Mouse (Mus musculus) erythroblast, adult 5-6 weeks (primary cell): ENCODE results near the gene Senp7. TPM values are rescaled to one million over a fixed set of nuclear protein-coding genes. Genes with fewer than 3 reads are reported as not detected.

ENCODE experiments used
- total RNA-seq, 2 experiments: library from RNA; stranded (forward) in 1 of 2; stranded (reverse) in 1 of 2; fragments of 150-400 nt in 1 of 2; fragments of 200-764, 138-1000 nt in 1 of 2; gene quantifications; 2 replicates each; pipeline versions ENCODE4 v1.2.3 to v1.2.4; 2015 to 2017; ENCODE audit warnings: low replicate concordance in 2 of 2

Gene Senp7
- total RNA-seq, 2 experiments from 2014 or later = 92.9 to 141 TPM

Other genes with a start within 250 kb of the Senp7 start
- gene Nfkbiz, start 209.4 kb upstream of the Senp7 start, total RNA-seq (2015; ENCODE audit: low replicate concordance) = 6.0 and 8.4 TPM in 2 replicates
- gene Nfkbiz, start 209.4 kb upstream of the Senp7 start, total RNA-seq (2017; ENCODE audit: low replicate concordance) = 2.6 and 5.3 TPM in 2 replicates
- gene Nxpe3, start 153.1 kb upstream of the Senp7 start, total RNA-seq (2015; ENCODE audit: low replicate concordance) = 1.0 and 1.3 TPM in 2 replicates
- 0.77 and 0.84 TPM in 2 replicates for gene Nxpe3, start 153.1 kb upstream of the Senp7 start, total RNA-seq (2017; ENCODE audit: low replicate concordance)
- gene Cep97, start 113.5 kb upstream of the Senp7 start, total RNA-seq (2015; ENCODE audit: low replicate concordance) = 2.5 and 8.2 TPM in 2 replicates
- 1.5 and 2.2 TPM in 2 replicates for gene Cep97, start 113.5 kb upstream of the Senp7 start, total RNA-seq (2017; ENCODE audit: low replicate concordance)
- 383 and 432 TPM in 2 replicates for gene Rpl24, start 82.1 kb upstream of the Senp7 start, total RNA-seq (2015; ENCODE audit: low replicate concordance)
- gene Rpl24, start 82.1 kb upstream of the Senp7 start, total RNA-seq (2017; ENCODE audit: low replicate concordance) = 184 and 212 TPM in 2 replicates
- gene Zbtb11, start 74.5 kb upstream of the Senp7 start, total RNA-seq (2015; ENCODE audit: low replicate concordance) = 21.1 and 24.5 TPM in 2 replicates
- gene Zbtb11, start 74.5 kb upstream of the Senp7 start, total RNA-seq (2017; ENCODE audit: low replicate concordance) = 33.2 and 35.2 TPM in 2 replicates
- 14.0 and 55.6 TPM in 2 replicates for gene Pcnp, start 18.6 kb upstream of the Senp7 start, total RNA-seq (2015; ENCODE audit: low replicate concordance)
- gene Pcnp, start 18.6 kb upstream of the Senp7 start, total RNA-seq (2017; ENCODE audit: low replicate concordance) = 42.2 and 47.1 TPM in 2 replicates
- 1.7 and 6.5 TPM in 2 replicates for gene Trmt10c, start 10.5 kb upstream of the Senp7 start, total RNA-seq (2015; ENCODE audit: low replicate concordance)
- 3.9 and 4.7 TPM in 2 replicates for gene Trmt10c, start 10.5 kb upstream of the Senp7 start, total RNA-seq (2017; ENCODE audit: low replicate concordance)
- 1.5 and 4.4 TPM in 2 replicates for gene Impg2, start 156.0 kb downstream of the Senp7 start, total RNA-seq (2015; ENCODE audit: low replicate concordance)
- 5.4 and 7.1 TPM in 2 replicates for gene Impg2, start 156.0 kb downstream of the Senp7 start, total RNA-seq (2017; ENCODE audit: low replicate concordance)